Mouse (Mus musculus) testis, postnatal 14 days (tissue): ENCODE measurements around the gene AC161166.1.
"Not testable (repeated sequence)": the region's sequence is repeated elsewhere in the genome, so short reads cannot be mapped to it uniquely, and the experiment has no call there.

Experiments used
- DNase-seq: peaks from one replicate; pipeline ENCODE4 v3.0.0; 2021; ENCODE audit warnings: low spot score

The AC161166.1 gene

DNA sequence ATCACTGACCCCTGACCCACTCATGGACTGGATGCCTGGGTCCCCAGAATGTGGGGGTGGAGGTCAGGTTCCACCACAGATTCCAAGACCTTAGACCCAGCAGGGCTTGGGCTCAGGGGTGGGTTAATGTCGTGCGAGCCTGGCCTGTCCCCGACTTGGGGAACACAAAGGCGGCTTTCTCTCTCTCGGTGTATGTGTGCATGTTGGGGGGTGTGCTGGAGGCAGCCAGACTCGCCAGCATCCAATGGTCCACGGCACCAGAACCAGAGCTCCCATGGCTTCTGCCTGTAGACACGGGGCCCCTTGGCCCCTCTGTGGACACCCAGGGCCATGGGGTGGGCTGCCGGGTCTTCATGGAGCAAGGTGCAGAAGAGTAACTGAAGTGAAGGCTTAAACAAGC is 26.8 kb downstream of the AC161166.1 start:
- DNase-seq, result no peak

DNA sequence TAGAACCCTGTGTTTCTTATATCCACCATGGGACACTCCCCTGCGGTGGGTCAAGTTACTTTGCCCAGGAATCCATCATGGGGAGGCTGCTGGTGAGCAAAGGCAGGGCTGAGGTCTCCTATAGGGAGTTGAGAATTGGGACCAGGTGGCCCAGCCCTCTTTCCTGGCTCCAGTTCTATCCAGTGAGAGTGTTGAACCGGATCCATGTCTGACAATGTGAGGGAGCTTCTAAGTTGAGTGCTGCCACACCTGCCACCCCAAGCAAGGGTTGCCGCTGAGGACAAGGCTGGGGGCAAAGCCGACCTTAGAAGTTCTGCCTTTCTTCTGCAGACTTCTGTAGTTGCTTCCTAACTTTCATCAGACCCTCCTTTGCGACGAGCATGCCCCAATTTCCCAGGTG is 29.0 kb downstream of the AC161166.1 start:
- not testable (repeated sequence) for DNase-seq

DNA sequence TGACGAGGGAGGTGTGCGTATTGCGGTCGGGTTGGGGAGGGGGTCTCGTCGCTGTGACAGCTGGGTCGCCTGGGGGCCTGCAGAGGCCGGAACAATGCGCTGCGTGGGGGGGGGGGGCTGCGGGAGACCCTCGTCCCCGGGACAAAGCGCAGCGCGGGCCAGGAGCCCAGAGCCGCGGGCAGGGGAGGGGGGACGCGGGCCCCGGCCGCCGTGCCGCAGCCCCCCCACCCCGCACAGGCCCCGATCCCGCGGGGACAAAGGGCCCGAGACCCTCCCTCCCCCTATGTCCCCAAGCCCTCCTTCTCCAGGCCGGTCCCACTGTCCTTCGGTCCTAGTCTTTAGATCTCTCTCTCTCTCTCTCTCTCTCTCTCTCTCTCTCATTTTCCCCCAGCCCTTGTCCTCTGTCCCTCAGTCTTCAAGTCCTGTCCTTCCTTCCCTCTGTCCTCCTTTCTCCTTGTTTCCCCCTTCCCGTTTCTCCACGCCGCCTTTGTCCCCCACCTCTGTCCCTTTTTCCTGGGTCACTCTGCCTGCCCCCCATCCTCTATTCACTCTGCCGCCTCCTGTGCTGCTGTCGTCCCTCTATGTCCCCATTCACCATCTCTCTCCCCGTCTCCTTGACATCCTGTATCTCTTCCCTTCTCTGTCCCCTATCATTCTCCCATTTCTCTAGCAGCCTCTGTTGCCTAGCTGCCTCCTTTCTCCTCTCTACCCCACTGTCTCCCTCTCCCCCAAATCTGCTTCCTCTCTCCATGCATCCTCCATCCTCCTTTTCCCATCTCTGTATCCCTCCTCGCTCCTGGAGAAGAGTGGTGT is 29.8 kb downstream of the AC161166.1 start:
- DNase-seq, result no peak

DNA sequence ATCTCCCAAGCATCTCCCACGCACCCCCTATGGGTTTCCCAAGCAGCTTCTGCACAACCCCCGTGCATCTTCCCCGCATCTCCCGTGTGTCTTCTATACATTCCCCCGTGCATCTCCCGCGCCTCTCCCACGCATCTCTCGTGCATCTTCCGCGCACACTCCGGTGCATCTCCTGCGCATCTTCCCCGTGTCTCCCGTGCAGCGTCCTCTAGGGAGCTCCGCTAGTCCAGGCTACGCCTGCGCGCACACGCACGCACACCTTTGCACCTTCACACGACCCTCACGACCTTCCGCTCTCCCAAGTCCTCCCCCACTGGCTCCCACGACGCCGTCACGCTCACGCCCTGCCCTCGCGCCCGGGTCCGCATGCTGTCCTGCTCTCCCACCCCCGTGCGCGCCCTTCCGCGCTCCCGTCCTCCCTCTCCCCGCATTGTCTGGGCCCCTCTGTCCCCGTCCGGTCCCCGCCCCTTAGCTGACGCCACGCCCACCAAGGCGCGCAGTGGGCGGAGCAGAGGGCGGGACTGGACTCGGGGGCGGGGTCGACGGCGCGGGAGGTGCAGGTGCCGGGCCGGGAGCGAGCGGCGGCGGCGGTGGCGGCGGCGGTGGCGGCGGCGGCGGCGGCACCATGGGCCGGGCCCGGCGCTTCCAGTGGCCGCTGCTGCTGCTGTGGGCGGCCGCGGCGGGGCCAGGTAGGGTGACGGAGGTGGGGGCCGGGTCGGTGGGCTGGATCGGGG is 30.6 kb downstream of the AC161166.1 start, which contains the start of gene Cadm4:
Cadm4 (plus strand) TSS at position 550 of the 734 bp plus-strand sequence.
- peak; percentile 84 for DNase-seq

DNA sequence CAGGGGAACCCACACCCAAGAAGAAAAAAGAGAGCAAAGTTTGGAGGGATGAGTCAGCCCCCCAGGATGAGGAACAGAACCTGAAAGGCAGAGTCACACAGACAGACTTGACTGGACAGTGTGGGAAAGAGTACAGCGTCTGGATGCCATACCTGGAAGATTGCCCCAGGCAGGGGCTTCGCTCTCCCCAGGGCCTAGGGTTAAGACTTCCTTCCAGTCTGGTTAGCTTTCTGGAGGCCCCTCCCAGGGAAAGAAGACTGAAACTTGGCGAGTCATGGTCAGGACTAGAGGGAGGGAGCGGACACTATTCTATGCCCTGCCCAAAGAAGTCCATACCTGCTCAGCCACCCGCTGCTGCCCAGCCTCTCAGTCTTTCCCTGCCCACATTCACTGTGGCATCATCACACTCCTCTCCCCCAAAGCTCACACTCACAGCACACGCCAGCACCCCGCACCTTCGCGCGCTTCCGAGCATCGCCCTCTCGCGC is 31.2 kb downstream of the AC161166.1 start:
- DNase-seq, result no peak

DNA sequence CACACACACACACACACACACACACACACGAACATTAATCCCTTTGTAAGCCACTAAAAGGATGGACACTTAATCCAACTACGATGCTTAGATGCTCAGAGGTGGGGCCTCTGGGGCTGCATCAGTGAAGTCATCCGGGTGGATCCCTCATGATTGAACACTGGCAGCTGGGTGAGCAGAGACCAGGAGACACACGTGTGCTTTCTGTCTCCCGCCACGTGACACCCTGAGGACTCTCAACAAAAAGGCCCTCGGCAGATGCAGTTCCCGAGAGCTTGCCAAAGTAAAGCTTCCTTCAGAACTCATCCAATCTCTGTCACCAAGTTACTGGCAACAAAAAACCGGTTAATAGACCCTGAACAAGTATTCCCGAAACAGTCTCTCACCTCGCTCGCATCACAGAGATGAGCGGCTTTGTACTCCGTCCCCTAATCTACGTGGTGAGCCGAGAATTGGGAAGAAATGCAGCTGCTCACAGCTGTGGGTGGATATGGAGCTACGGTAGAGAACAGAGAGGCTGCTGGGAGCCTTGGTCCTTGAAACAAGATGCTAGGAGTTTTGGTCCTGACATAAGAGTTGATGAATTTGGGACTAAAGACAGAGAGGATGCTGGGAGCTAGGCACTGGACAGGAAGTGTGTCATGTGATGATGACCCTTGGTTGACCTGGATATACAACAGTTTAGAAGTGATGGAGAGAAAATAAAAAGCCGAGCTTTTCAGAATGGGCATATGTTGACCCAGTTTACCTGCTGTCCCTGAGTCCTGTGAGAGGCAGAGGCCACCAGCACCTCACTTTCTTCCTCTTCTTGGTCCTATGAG is 31.9 kb downstream of the AC161166.1 start:
- no peak for DNase-seq

DNA sequence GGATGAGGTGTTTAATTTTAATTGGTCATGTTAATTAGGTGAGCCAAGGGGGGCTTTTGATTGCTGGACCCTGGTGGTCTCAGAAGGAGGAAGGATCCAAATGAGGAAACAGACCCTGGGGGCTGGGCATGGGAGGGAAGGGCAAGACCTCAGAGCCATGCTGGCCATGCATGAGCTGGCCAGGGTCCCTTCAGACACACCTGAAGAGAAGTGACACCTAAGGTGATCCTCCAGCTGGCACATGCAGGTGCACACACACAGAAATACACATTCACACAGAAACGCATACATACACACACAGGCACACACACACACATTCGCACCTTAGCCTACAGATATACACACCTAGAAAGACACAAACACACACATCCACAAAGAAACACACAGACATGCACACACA is 32.6 kb downstream of the AC161166.1 start:
- no peak for DNase-seq

DNA sequence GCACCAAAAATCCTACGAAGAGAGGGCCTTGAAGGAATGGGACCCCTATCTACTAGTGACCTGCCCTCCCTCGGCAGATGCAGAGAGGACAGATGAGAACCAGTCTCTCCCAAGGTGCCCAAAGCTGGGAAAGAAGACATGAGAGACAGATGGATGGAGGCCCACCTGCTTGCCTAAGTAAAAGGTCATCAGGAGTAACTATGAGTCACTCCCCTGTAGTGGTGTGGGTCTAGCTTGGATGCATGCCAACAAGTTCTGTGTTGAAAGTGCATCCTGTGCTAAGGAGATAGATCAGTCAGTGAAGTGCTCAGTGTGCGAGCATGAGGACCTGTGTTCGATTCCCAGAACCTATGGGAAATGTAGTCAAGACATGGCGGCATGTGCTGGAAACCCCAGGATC is 33.3 kb downstream of the AC161166.1 start:
- no peak for DNase-seq

DNA sequence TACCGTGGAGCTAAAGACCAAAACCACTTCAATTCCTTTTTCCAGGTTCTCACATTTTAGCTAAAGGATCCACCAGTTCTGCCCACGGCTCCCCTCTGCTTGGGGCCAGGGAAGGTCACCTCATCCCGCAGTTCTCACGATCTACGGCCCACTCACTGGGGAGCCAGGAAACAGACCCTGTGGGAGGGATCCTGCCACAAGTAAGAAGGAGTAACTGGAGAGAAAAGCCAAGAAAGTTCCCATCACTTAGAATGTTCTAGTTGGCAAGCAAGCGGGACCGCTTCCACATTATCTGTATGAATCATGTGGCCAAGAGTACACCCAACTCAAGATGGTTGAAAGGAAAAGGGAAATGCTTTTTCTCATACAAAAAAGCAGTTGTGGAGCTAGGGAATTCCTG is 35.4 kb downstream of the AC161166.1 start:
- no peak for DNase-seq

DNA sequence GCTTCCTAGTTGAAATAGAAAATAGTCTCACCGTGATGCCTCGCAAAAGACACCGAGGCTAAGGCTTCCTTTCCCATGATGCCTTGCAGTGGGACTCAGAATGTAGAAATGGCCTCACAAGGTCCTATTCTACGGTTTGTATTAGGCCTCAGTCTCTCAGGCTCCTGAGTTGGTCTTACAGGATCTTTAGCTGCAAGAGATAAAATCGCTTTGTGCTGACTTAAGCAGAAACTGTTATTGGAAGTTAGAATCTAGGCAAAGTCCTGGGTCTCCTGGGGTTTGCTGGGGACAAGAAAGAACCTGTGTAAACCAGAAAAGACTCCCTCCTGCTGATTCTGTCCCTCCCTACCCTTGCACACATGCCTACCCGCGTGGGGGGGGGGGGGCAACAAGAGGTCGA is 35.9 kb downstream of the AC161166.1 start:
- no peak for DNase-seq

DNA sequence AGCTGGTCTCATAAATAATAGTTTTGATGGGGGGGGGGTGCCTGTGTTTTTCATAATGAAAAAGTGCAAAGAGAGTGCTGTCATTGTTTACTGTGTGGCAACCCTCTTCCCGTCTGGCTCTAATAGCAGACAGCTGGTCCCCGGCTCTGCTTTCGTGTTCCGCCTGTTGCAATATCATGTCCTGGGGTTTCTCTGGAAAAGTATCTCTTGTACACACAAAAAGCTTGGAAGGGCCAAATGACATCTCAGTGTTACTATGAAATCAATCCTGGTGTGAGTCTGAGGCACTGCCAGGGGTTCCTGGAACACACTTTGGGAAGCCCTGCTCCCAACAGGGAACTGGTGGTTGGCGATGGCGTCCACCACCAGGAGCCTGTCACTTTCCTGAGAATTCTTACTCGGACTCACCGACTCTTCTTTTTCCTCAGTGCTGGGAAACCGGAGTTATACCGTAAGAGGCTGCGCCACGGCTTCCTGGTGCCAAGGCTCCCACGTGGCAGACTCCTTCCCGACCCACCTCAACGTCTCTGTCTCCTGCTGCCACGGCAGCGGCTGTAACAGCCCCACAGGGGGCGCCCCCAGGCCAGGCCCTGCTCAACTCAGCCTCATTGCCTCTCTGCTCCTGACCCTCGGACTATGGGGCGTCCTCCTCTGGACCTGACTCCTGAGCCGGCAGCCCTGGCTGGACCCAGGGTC is 37.3 kb downstream of the AC161166.1 start:
- no peak for DNase-seq

DNA sequence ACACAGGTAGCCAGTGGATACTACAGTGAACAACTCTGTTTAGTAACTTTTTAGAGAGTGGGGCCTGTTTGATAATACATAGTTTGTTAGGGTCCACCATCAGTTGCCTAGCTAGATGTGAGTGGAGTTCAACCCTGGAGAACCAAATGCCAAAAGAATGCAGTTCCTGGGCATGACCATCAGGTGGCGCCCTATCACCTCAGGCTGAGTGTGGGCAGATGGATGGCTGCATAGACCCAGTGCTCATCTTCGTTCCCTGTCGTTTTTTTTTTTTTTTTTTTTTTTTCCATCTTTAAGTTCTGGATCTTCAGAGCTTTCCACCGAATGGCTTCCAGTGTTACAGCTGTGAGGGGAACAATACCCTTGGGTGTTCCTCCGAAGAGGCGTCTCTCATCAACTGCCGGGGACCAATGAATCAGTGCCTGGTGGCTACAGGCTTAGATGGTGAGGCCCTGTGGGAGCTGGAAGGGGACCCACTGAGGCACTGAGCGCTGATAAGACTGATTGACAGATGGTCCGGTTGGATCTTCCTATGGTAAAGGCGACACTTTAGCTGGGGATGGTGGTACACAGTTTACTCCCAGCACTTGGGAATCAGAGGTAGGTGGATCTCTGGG is 38.2 kb downstream of the AC161166.1 start:
- peak; percentile 62 for DNase-seq

DNA sequence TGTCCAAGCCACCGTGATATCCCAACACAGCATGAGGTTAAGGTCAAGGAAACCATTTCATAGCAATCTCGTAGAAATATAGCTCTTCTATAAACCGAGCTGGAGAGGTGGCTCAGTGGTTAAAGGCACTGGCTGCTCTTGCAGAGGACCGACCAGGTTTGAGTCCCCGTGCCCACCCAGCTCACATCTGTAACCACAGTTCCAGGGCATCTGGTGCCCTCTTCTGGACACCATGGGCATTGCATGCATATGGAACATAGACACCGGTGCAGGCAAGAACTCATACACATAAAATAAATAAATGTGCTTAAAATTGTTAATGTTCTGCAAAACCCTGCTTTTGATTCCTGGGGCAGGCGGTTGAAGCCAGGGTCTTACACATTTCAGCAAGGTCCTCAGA is 39.3 kb downstream of the AC161166.1 start:
- no peak for DNase-seq

DNA sequence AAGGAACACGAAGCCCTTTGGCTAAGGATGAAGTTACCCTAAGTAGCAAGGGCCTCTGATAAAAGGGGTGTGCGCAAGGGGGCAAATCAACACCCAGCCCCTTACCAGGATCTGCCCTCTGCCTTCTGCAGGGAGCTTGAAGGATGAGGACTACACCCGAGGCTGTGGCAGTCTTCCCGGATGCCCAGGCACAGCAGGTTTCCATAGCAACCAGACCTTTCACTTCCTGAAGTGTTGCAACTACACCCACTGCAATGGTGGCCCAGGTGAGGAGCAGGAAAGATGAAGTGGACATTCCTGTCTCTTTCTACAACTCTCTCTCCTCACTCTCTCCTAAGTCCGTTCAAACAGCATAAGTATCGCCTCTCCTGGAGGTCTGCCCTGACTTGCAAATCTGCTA is 39.8 kb downstream of the AC161166.1 start:
- DNase-seq, result no peak

DNA sequence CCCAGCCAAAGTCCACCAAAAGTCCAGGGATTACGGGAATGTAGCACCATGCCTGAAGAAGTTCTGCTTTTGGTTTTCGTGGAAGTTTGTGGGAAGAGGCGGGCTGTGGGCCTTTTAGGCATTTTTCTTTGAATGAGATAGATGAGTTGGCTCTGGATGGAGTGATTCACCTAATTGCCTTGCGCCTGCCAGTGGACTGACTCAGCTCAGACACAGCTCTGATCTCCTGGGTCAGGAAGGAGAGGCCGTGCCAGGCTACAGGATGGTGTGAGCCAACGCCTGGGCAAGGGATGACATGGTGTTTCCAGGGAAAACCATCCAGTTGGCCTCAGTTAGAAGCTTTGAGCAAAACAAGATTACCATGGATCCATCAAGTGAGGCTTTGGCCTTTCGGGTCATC is 41.9 kb downstream of the AC161166.1 start:
- no peak for DNase-seq

DNA sequence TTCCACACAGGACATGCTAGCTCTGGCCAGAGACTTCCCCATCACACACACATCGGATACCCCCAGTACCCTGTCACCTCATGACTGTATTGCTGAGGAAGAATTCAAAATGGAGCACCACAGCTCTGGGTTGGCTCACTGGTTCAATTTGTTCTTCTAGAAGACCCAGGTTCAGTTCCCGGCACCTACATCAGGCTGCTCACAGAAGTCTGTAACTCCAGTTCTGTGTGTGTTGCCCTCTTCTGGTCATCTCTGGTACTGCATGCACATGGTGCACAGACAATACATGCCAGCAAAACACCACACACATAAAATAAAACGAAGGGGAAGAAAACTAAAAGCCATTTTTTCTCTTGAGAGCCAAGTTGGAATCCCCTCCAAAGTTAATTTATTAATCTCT is 43.1 kb downstream of the AC161166.1 start:
- DNase-seq, result peak; percentile 62

DNA sequence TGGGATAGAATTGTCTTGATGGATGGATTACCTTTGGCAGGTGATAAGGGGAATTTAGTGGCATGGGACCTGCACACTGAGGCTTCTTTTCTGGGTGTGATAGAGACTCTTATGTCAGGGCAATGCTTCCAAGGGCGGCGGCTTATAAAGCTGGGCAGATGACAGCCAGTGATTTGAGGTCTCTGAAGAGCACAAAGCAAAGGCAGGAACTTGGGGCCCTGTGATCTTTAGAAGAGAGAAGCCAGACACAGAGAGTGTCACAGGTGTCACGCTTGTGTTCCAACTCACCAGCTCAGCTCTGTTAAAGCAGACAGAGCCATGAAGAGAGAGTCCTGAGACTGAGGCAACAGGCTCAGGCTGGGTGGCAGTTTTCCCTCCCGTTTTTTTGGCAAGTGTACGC is 44.4 kb downstream of the AC161166.1 start:
- no peak for DNase-seq

DNA sequence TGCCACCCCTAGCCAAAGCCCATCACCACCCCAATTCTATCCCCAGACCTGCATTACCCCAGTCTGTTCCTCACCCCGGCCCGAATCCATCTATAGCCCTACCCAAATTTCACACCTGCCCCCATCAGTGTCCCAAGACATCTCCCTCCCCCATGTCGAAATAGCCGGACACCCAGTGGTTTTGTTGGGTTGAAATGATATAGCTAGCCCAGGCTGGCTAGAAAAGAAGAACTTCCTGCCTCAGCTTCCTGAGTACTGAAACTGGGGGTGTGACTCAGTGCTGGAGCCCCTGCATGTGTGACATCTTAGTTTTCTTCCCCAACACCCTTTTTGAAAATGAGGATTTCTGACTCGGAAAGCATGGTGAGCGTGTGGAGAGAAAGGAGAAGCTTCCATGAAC is 45.4 kb downstream of the AC161166.1 start:
- no peak for DNase-seq

DNA sequence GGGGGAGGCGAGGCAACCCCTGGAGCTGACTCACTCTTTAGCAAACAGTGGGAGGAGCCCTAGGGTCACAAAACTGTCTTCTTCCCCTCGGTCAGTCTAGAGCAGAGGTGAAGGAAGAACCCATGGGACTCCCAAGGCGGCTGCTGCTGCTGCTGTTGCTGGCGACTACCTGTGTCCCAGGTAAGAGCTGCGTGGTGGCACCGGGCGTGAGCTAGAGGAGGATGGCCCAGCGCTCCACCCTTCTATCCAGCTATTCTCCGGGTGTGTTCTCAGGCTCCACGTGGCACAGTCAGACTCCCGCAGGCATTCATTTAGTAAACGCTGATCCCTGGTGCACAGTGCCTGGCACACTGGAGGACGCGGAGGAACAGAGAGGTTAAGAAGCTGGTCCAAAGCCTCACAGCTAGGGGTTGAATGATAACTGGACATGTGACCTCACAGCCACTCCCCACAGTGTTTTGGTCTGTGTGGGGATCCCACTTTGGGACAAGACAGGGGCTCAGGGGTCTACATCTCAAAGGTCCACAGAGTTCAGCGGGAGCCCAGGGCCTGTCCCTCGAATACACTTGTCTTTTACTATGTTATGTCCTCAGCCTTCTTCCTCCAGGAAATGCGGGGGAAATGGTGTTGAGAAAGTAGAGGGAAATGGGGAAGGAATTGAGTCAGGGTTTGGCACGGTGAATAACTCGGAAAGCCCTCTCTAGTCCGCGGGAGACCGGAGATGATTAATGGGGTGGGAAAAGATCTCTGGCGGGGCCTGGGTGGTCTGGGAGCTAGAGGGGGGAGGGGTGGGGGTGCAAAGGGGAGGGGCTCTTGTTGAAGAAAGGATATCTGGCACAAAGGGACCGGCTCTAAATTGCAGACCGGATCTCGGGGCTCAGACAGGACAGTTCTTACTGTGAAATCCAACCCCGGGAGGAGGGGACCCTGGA is 49.6 kb downstream of the AC161166.1 start, which contains the start of gene Plaur:
Plaur (plus strand) TSS at position 97 of the 932 bp plus-strand sequence.
- no peak for DNase-seq
